Mouse (Mus musculus) heart, embryonic 16.5 days (tissue): Measurements from ENCODE around the gene Aox3. TPM values are rescaled to one million over a fixed set of nuclear protein-coding genes. Genes with fewer than 3 reads are reported as not detected.

Source experiments
- ATAC-seq: fragments of 200-750 bp; cut with Nextera tagmentation; replicated peaks from 2 replicates; pipeline ENCODE4 v1.8.0; 2017; ENCODE audit warnings: moderate number of reproducible peaks; ENCODE audit not compliant: insufficient read depth, low FRiP score; ENCODE audit errors: extremely low read depth
- H3K27ac ChIP-seq: fragments of 300-500 bp; sonication (generic); 2 replicates; pipeline ENCODE4 v1.5.1; 2014; ENCODE audit warnings: mild to moderate bottlenecking, low read length, control low read depth, moderate library complexity
- H3K27me3 ChIP-seq: fragments of 300-500 bp; sonication (generic); 2 replicates; pipeline ENCODE4 v1.6.1; 2014; ENCODE audit warnings: low read length, mixed read lengths; ENCODE audit not compliant: control insufficient read depth, insufficient read depth
- H3K36me3 ChIP-seq: fragments of 300-500 bp; sonication (generic); 2 replicates; pipeline ENCODE4 v1.6.1; 2014; ENCODE audit not compliant: control insufficient read depth, insufficient read depth
- H3K4me1 ChIP-seq: fragments of 300-500 bp; sonication (generic); 2 replicates; pipeline ENCODE4 v1.6.1; 2014; ENCODE audit warnings: low read length, mixed read lengths; ENCODE audit not compliant: control insufficient read depth, insufficient read depth
- H3K4me2 ChIP-seq: fragments of 300-500 bp; sonication (generic); 2 replicates; pipeline ENCODE4 v1.6.1; 2014; ENCODE audit warnings: low read depth, mild to moderate bottlenecking, control low read depth, low read length
- H3K4me3 ChIP-seq: fragments of 300-500 bp; sonication (generic); 2 replicates; pipeline ENCODE4 v1.5.1; 2014; ENCODE audit warnings: mild to moderate bottlenecking, control low read depth, low read length
- H3K9ac ChIP-seq: fragments of 300-500 bp; sonication (generic); 2 replicates; pipeline ENCODE4 v1.6.1; 2014; ENCODE audit warnings: low read length, control low read depth
- H3K9me3 ChIP-seq: fragments of 300-500 bp; sonication (generic); replicated peaks from 2 replicates; pipeline ENCODE4 v1.6.1; 2016; ENCODE audit warnings: low read length; ENCODE audit not compliant: control insufficient read depth
- WGBS: fragments of 180-500 bp; shearing (Covaris S2); extraction: QIAGEN DNeasy Blood & Tissue Kit; methylation state at CpG from one replicate; pipeline ENCODE4 v1.1.7; 2014; 5-methylcytosine and 5-hydroxymethylcytosine counted together
- polyA plus RNA-seq: library from polyadenylated mRNA; unstranded; fragments of >200 nt; fragmentation: Nextera tagmentation; extraction: Ambion mirVana; gene quantifications from 2 replicates; pipeline ENCODE4 v1.2.1, GENCODE M21; 2015

Aox3 gene
- polyA plus RNA-seq, 1 experiment from 2014 or later: 0.64 TPM

DNA sequence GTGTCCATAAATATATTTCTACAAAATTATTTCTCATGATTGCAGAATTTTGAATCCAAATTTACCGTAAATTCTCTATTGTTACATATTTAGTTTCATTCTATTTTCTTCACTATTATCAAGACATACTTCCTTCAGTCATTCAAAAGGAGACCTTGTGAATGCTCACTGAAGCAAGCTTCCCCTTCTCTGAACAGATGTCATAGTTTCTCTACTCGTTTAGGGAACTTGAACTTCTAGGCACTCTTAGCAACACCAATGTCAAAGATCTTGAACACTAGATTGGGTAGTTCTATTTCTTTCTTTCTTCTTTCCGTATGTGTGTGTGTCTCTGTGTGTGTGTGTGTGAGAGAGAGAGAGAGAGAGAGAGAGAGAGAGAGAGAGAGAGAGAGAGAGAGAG, 131.6 kb downstream of the Aox3 start:
- Histone ChIP-seq H3K27ac (no peak overlapping the region), H3K4me1 (no peaks in the 10 kb centered on the region), H3K9ac (no peak overlapping the region), H3K27me3 (no peaks in the 10 kb centered on the region), H3K4me3 (no peak overlapping the region), H3K4me2 (no peak overlapping the region), H3K36me3 (no peaks in the 10 kb centered on the region), H3K9me3 (no peaks in the 10 kb centered on the region)
- no peak for ATAC-seq
- 75% methylated on average over 3 of the region's 3 CpGs for WGBS

DNA sequence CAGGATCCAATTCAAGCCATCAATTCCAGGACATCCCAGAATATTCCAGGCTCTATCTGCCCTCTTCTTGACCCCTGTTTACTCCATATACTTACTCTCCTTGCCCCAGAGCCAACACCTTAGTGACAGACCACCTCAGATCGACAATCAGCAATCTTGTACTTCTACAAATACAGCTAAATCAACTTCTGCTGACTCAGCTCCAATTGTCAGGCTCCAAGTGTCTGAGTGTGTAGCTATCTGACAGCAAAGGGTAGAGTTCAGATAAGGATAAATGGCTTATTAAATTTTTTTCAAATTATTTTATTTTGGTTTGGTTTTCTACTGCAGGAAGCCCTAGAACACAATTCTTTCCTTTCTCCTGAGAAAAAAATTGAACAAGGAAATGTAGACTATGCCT, 135.6 kb downstream of the Aox3 start:
- Histone ChIP-seq H3K4me3 (no peak overlapping the region), H3K9me3 (no peaks in the 10 kb centered on the region), H3K27ac (no peak overlapping the region), H3K4me1 (no peaks in the 10 kb centered on the region), H3K4me2 (no peak overlapping the region), H3K9ac (no peak overlapping the region), H3K36me3 (no peaks in the 10 kb centered on the region), H3K27me3 (no peaks in the 10 kb centered on the region)
- WGBS: 53% methylated on average over 1 of the region's 1 CpGs
- ATAC-seq: no peak

Other genes with a start within 250 kb of the Aox3 start
- gene Sgo2a, start 117.2 kb upstream of the Aox3 start, polyA plus RNA-seq: 15.3 and 17.1 TPM in 2 replicates
- gene Kctd18, start 94.2 kb upstream of the Aox3 start, polyA plus RNA-seq: 9.8 and 14.0 TPM in 2 replicates
- gene Aox1, start 83.2 kb upstream of the Aox3 start, polyA plus RNA-seq: 0.81 and 0.85 TPM in 2 replicates
- 0.22 and 0.30 TPM in 2 replicates for gene Aox4, start 97.3 kb downstream of the Aox3 start, polyA plus RNA-seq
- 0.05 TPM in 1 of 2 replicates, not detected in the other for gene Aox2, start 165.2 kb downstream of the Aox3 start, polyA plus RNA-seq